Mouse (Mus musculus) ovary, postnatal 36 days (tissue): ENCODE data around the gene Hist2h2aa1.
A peak's percentile ranks its signal among the peaks of the same experiment; 100 is the strongest.

Experiments used
- DNase-seq: peaks from one replicate; pipeline ENCODE4 v3.0.0; 2022; ENCODE audit warnings: low spot score, mixed read lengths

Gene Hist2h2aa1

DNA sequence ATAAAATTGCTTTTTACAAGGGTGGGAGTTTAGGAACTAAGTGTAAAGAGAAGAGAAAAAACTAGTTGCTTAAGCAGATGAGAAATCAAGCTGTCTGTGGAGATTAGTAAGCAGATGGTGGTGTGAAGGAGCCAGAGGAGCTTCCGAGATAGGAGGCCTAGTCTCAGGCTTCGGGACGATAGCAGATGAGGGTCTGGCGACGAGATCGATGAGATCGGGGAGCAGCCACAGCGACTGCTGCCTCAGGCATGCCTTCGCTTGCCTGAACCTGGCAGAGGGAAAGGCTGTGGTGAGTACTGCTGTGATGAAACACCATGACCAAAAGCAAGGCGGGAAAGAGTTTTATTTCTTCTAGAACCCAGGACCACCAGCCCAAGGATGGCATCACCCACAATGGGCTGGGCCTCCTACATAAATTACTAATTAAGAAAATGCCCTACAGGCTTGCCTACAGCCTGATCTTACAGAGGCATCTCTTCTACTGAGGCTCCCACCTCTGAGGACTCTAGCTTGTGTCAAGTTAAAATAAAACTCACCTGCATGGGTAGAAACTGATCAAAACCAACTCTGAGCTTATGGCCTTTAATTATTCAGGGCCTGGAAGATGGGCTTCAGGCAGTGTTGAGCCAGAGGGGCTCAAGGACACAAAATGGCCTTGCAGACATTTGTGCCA lies 9.5 kb downstream of the Hist2h2aa1 start:
- DNase-seq, result no peak

DNA sequence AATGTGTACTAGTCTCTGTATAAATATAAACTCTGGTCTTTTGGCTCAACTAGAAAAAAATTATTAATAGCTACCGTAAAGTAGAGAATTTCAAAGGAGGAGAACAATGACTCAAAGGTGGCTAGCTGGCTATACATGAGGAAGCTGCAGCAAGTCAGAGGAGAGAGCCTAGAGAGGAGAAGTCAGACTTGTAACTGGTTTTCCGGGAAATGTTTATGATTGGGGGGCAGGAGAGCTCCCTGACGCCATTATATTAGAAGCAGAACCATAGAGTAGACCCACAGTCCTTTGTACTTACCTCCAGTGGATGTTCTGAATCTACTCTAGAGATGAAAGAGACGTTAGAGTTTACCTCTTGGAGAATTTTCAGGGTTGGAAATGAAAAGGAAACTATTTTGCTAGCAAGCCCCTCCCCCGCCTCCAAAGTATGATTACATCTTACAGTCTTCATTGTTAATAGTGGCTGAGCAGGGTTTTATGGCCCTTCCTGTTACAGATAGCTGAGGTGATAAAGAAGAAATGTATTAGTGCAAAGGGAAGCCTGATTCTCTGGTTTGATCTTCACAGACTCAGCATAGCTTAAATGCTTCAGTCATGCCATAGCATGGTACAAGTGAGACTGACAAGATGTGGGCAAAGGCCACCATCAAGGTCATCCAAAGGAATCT lies 10.8 kb downstream of the Hist2h2aa1 start:
- no peak for DNase-seq

DNA sequence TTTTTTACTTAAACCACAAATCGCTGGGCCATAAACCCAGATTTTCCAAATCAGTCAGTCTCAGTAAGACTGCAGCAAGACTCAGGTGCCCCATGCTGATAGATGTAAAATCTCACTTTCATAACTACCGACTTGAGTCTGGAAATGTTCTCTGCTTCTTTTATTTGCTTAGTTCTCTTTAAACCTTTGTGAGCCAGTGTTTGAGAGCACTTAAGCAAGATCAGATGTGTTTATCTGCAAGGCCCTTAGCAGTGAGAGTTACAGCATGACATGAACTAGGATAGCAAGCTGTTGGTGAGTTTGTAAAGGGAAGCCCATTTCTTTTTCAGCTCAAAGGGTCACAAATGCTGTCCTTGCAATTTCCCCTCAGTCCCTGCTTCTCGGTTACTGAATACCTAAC lies 11.9 kb downstream of the Hist2h2aa1 start:
- DNase-seq, result no peak

DNA sequence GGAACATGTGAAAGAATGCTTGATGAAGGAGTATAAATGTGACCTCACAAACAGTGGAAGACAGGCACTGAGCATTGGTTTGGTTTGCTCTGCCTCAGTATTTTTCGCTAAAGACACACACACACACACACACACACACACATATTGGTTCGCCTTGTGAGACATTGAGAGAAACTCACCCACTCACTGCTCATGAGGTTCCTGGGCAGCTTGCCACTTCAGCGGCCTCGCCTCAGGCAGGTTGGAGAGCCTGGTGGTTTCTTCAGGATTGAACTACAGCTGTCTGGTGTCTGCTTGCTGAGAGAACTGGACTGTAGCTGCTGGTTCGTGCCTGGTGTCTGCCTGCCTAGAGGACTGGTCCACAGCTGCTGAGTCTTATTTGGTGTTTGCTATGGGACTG lies 14.9 kb downstream of the Hist2h2aa1 start:
- DNase-seq, result no peak

DNA sequence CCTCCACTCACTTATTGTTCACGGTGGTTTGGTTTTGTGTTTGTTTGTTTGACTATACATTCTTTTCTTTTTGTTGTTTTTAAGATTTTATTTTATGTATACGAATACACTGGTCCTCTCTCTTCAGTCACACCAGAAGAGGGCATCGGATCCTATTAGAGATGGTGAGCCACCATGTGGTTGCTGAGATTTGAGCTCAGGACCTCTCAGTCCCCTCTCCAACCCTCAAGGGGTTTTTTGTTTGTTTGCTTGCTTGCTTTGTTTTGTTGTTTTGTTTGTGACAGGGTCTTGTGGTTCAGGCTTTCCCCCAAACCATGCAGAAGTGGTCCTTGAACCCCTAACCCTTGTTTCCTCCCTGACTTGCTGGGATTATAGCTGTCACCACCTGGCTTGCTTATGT lies 16.3 kb downstream of the Hist2h2aa1 start:
- DNase-seq, result no peak

DNA sequence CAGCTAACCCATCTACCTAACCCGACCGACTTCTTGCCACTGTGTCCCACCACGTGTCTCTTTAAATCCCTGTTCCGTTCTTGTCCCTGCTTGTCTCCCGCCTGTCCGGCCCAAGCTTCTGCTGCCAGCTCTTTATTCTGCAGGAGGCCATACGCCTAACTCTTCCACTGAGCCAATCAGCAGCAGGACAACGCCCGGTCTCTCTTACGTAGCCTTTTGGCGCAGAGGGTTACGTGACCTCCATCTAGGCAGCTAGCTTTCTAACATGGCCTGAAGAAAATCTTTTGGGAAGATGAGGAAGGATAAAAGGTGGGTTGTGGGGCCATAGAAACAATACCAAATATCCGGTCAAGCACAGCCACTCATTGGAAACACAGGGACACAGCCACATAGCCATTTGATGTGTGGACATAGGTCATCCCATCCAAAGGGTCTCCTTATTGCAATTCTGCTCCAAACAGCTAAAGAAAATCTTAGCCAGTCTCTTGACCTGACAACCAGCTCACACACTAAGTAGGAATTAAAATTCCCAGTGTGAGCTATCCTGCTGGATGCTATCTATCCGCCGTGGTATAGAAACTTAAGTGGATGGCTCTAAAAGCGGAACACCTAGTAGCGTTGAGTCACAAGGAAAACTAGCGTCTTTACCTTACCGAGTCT lies 17.0 kb downstream of the Hist2h2aa1 start:
- DNase-seq, result peak; percentile 74

DNA sequence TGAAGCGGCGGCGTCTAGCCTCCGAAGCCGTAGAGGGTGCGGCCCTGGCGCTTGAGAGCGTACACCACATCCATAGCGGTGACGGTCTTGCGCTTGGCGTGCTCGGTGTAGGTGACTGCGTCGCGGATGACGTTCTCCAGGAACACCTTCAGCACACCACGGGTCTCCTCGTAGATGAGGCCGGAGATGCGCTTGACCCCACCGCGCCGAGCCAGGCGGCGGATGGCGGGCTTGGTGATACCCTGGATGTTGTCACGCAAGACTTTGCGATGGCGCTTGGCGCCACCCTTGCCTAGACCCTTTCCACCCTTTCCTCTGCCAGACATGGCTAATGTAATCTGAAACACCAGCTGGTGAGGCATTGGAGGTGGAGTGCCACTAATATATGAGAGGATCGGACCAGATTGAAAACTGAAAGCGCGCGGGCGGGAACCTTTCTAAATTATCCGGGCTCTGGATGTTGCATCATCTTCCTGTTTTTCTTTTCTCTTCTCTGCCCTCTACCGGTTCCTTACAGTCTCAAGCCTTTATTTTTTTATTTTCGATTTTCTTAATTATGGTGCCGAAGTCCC lies 17.8 kb downstream of the Hist2h2aa1 start, which contains the start of gene Hist2h4:
Gene Hist2h4 (minus strand): TSS at position 333 of the 572 bp plus-strand sequence.
- DNase-seq, result peak; percentile 91

DNA sequence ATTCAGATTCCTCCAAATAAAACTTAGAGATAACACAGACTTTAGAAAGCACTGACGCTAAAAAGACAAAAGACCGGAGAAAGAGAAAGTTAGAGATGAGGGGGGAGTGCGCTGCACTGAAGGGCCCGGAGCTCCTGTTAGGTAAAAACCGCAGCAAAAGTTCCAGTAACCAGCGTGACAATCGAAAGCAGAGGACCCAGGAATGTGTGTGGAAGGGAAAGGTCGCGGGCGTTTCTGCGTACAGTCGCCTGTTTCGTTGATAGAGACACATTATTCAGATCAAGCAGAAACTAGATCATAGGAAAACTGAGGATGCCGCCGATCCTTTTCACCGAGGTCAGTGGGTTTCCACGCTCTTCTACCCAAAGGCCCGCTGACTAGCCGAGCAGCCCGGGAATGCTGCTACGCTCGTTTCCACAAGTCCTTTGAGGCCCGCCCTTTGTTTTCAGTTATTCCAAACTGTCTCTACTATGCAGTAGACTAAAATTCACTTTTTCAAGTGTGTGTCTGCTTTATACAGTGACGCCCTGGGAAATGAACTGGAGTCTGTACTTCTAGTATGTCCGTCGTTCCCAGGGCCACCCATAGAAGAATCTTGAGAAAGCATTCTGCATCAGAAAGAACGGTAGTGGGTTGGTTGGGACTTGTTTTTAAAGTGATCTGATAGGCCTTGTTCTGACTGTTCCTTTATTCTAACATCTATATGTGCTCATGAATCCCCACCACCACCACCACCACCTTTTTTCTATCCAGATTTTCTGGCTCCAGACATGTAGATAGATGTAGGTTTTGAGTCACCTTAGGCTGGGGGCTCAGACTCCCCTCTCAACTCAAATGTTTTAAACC lies 18.5 kb downstream of the Hist2h2aa1 start:
- peak; percentile 50 for DNase-seq

DNA sequence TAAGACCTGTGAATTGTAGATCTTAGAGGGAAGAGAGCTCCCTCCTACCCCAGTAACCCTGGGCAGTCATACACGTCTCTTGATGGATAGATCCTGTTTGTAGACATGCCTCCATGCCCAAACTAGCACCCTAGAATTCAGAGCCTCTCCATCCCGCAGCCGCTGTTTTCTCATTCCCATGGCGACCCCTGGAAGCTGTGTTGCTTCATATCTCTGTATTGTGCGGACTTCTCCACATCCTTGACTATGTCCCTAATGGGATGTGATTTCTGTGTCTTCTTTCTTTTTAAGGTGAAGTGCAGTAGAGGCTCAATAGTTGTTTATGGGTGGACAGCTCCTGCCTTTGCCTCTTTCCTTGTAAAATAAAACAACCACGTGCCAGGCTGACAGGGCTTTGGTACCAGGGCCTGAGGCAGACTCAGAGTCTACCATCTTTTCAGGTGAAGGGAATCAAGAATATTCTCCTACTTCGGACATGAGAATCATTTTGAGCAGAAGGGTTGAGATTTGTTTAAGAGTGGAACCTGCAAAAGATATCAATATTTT lies 19.2 kb downstream of the Hist2h2aa1 start:
- no peak for DNase-seq

DNA sequence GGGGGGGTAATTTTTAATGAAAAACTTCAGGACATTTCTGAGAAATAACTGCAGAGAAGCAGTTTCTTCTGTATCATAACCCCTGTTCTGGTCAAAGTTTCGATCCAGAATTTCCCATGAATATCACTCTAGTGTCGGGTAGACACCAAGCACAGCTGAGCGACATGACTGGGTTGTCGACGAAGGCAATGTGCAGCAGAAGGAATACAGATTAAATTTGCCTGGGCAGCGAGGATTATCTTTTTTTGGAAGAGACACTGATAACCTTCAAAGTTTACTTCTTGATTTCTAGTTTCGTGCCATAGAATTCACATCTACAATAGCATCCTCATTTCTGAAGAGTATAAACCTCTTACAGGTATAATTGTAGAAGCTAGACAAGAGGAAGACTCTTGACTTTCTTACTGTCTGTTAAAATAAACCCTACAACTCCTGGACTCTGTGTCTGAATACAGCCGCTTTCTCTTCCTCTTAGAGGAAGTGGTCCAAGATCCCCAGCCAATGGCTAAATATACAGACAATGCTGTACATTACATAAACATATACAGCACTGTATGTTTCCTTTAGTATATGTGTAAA lies 20.9 kb downstream of the Hist2h2aa1 start:
- DNase-seq, result no peak

DNA sequence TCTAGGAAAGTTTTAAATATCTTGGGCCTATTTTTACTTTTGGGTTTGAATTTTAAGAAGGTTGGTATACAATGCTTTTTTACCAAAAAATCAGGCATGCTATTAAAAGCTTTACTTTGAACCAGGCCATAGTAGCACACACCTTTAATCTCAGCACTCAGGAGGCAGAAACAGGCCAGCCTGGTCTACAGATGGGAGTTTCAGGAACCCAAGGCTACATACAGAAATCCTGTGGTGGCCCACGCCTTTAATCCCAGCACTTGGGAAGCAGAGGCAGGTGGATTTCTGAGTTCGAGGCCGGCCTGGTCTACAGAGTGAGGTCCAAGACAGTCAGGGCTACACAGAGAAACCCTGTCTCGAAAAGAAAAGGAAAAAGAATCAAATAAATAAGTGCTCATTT lies 22.2 kb downstream of the Hist2h2aa1 start:
- DNase-seq, result no peak

DNA sequence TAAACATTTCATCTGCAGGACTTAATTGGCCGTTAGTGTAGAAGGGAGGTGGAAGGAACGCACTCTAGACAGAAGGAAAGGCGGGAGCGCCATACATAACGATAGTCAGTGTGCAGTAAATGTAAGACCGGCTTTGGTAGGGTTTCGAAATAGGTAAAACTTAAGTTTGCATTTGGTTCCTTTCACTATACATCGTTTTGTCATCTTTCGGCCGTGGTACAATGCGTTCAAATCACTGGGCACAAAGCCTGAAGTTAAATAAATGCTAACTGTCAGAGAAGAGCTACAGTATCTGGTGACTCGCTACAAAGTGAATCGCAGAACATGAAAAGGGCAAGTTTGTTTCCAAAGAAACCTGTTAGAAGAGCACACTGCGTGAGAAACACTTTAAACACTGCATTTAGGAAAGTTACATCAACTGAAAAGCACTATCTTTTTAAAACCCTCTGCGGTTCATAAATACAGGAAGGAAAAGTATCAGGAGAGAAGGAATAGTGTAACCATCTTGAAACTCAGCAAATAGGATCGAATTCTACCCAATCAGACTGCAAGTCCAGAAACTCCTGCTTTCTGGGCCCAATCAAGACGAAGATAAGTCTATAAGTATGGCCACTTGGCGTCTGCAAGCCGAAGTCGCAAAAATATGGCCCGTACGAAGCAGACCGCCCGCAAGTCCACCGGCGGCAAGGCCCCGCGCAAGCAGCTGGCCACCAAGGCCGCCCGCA lies 22.9 kb downstream of the Hist2h2aa1 start, which contains the start of gene Hist2h3b:
Gene Hist2h3b (plus strand): TSS at position 604 of the 725 bp plus-strand sequence.
- DNase-seq, result peak; percentile 80

DNA sequence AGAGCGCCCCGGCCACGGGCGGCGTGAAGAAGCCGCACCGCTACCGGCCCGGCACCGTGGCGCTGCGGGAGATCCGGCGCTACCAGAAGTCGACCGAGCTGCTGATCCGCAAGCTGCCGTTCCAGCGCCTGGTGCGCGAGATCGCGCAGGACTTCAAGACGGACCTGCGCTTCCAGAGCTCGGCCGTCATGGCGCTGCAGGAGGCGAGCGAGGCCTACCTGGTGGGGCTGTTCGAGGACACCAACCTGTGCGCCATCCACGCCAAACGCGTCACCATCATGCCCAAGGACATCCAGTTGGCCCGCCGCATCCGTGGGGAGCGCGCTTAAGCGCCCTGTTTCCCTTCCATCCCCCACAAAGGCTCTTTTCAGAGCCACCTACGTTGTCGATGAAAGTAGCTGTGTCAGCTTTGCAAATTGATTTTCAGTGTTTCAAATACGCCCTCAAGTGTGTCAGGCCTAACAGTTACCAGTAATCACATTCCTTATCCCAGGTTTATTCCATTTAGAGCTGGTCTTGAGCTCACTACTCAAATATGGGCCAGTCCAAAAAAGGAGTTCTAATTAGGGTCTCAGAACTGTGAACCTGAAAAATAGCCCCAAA lies 23.6 kb downstream of the Hist2h2aa1 start:
- peak; percentile 25 for DNase-seq

DNA sequence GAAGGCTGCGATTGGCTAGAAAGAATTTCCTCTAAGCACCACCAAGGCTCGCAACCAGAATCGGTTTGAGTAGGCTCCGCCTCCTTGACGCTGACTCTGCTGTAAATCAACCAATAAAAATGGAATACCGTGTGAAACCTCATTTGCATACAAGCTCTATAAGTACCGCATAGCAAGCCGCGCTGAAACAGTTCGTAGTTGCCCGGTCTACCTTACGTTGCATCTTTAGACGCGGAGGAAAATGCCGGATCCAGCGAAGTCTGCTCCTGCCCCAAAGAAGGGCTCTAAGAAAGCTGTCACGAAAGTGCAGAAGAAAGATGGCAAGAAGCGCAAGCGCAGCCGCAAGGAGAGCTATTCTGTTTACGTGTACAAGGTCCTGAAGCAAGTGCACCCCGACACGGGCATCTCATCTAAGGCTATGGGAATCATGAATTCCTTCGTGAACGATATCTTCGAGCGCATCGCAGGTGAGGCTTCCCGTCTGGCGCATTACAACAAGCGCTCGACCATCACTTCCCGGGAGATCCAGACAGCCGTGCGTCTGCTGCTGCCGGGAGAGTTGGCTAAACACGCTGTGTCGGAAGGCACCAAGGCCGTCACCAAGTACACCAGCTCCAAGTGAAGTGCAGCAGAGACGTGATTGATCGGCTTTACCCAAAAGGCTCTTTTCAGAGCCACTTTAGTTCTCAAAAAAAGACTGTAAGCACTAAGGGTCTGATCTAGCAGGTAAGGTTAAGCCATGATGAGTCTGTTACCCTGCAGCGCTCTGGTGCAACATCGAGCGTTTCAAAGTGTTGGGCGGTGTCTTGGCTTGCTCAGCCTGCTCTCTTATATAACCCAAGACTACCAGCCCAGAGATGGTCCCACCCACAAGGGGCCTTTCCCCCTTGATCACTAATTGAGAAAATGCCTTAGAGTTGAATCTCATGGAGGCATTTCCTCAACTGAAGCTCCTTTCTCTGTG lies 24.5 kb downstream of the Hist2h2aa1 start, which contains the start of gene Hist2h2bb:
Gene Hist2h2bb (plus strand): TSS at position 242 of the 964 bp plus-strand sequence.
- DNase-seq, result peak; percentile 80

DNA sequence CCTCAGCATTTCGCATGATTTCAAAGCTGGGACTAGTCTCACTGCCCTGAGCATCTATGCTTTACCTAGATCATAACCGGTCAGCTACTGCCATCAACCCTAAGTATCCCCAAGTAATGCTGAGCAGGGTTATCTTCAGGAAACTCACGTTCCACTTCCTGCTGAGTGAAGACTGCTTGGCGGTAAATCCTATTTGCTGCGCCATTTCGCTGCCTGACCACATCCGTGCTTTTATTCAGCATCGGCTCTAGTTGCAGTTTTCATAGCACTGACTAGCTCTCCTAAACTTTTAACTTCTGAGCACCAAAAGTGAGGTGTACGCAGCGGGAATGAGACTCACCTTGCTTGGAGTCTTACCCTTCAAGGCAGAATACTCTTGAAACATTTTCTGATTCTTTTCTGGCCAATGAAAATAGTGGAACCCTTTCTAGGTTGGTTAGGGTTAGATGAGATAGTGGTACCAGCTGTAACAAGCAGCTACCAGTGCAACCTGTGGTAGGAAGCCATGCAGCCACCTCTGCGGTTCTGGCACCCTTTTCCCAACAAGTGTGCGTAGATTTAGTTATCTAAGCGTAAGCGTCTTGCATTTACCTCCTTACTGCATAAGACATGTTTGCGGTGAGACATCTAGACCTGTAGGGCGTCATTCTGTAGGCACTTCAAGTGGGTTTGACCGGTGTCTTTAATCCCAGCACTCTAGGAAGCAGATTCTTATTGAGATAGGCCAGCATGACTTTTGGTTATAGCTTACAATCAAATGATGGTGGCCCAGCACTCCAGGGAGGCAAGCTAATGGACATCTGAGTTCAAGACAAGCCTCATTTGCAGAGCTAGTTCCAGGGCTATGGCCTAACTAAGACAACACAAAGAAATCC lies 28.5 kb downstream of the Hist2h2aa1 start:
- no peak for DNase-seq

DNA sequence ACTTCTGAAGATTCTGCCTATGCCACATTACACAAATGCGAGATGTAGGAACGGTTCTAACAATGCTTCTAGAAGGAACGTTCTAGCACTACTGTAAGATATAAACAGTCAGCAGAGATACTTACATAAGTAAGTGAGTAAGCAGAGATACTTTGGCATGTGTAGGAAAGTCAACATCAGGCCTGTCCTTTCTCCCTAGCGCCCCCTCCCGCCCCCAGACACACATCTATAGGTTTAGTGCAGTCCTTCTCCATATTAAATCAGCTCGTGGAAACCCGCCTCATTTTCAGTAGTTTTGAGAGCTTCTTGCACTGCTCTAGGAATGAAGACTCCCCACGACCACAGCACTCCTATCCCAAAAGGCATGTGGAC lies 32.1 kb downstream of the Hist2h2aa1 start:
- peak; percentile 30 for DNase-seq

DNA sequence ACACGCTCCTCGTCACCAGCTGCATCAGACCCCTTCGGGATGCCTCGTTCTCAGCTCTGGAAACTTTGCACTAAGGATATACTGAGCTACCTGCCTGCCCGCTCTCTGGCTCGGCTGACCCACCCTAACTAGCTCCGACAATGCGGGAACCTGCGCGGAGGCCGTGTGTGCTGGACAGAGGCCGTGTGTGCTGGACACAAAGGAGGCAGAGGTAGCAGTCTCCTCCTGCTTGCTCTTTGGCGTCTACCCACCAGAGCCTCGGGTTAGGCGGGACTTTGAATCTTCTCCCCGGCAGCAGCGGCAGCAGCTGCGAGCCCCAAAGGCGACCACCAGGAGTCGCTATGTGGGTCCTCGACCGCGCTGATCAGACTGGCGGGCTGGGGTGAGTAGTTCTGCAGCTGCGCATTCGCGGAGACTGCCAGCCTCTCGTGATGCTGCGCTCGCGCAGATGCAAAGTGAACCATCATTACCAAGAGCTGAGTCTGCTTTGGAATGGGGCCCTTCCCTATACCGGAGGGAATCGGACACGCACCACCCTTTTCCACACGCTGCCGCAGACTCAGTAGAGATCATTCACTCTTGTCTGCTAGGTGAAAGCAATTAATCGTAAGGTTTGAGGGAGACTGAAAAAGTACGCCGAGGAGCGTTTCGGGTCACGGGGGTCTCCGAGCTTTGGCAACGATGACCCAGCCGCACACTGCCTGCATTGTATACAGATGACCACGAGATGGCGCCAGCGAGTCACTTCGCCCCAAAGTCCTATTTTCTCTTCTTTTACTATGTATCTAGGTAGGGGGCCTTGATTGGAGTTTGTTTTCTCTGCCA lies 32.7 kb downstream of the Hist2h2aa1 start:
- DNase-seq, result peak; percentile 89
